Mouse (Mus musculus): ENCODE results near the gene Naa30.
A peak's percentile ranks its signal among the peaks of the same experiment; 100 is the strongest.
"Not testable (repeated sequence)": the region's sequence is repeated elsewhere in the genome, so short reads cannot be mapped to it uniquely, and the experiment has no call there.

The Naa30 gene

DNA sequence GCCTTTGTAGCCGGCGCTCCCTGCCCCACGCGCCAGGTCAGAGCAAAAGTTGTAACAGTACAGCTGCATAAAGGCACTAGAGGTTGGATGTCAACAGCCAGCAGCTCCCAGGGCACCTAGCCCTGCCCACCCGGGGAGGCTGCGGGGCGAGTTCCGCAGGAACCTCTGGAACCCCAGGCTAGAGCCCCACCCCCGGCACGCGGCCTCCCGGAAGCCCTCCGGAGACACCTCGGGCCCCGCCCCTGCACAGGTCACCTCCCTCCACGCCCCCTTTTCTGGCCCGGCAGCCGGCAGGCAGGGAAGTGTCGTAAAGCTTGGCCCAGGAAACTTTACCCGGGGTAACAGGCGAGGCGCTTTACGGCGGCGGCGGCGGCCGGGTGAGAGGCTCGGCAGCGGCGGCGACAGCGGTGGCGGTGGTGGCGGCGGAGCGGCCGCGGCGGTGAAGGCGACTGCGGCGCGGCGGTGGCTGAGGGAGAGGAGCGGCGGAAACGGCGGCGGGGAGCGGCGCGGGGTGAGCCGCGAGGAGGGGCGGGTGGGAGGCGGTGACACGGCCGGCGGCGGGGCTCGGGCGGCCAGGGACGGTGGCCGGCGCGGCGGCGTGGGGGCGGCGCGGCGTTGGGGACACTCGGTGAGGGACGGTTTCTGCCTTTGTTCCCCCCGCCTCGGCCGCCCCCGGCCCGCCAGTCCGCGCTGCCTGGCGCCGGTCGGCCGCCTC lies at the start of gene Naa30:
TSS of gene Naa30 (plus strand) at position 360 of the 715 bp plus-strand sequence.
- DNase-seq = peak; percentile 96 to 97

DNA sequence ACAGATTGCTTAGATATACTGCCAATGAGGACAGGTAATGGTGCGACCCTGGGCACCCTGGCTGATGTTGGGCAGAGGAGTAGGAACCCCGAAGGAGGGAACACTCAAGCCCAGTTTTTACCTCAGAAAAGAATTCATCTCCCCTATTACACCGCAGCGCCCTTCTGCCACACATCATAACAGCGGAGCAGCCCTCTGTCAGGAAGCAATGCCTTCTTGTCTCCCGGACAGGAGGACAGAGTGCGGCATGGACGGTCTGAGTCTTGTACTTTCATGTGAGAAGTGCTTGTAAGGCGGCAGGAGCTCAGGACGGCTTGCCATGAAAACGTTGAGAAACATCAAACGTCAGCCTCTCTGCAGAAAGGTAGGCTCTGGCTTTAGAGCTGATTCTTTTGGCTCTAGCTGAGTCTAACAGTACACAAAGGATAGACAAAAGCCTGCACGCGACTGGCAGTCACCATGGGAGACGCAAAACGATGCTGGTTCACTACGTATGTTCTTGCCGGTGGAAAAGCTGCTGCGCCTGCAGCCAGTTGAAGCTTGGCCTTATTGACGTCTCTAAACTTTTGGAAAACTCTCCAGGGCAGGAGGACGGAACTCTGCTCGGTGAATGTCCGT lies 44.8 kb upstream of the Naa30 start:
- no peak for DNase-seq

DNA sequence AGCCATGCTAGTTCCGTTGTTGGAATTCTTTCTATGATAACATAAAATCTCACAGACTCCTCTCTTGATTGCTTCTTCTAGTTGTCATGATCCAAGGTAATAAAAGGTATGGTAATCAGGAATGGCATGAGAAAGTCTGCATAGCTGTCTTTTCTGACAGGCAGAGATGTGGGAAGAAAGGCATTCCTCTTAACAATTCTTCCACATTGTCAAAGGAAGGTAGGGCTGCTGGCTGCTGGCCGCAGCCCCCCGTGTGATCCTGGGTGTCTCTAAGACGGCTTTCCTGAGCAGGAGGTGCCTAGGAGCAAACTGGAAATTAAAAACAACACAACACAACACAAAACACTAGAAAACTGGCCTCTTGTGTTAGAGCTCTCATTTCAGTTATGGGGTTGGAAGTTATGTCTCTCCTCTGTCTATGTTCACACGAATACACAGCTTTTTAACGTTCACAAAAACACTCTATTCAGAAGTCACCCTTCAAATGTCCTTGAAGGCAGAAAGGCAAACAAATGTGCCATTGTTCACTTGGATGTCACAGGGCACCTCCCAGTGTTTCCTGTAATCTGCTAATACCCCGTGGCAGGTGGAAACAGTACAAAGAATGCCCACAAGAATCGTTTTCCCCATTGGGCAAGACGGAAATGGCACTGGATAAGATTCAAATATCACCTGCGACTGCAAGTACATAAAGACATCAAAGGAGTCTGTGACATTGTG lies 43.3 kb upstream of the Naa30 start:
- DNase-seq = no peak

DNA sequence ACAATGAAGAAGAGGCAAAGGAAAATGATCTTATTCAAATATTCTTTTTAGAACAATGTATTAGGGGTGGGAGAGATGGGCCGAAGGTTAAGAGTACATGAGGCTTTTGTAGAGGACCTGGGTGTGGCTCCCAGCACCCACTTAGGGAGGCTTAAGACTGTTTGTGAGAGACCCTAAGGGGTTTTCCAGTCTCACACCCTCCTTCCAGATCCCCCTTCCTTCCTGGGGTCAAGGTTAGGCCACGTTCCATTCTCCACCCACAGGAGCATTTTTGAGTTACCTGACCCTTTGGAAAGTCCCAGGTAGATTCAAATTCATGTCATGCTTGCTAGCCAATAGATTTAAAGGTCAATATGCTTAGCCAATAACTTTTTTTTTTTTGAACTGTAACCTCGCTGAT lies 39.6 kb upstream of the Naa30 start:
- DNase-seq = no peak

DNA sequence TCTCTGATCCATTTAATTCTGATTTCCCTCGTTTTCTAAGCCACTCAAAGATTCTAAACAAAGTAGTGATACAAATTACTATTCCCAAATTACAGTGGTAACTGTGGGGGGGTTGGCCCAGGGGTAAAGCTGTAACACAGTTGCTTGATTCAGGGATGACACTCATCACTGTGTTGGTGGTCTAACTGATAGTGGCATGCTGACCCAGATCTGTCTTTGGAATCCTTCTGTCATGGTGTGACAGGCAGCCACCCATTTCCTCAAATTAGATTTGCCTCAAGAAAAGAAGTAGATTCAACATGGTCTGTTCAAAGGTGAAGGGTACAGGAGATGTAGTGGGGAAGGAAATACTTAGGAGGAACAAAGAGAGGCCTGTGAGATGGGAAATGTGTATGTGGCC lies 33.9 kb upstream of the Naa30 start:
- no peak for DNase-seq

DNA sequence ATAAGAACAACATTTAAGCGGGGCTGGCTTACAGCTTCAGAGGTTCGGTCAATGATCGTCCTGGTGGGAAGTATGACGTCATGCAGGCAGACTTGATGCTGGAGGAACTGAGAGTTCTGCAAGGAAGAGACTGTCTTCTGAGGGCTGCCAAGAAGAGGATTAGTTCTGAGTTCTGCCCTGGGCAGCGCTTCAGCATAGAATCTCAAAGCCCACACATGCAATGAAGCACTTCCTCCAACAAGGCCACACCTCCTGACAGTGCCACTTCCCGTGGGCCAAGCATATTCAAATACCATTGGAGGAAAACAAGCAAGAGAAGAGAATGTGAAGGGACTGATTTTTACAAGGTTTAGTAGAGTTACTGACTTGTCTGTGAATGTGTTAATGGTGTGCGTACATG lies 31.3 kb upstream of the Naa30 start:
- DNase-seq = no peak

DNA sequence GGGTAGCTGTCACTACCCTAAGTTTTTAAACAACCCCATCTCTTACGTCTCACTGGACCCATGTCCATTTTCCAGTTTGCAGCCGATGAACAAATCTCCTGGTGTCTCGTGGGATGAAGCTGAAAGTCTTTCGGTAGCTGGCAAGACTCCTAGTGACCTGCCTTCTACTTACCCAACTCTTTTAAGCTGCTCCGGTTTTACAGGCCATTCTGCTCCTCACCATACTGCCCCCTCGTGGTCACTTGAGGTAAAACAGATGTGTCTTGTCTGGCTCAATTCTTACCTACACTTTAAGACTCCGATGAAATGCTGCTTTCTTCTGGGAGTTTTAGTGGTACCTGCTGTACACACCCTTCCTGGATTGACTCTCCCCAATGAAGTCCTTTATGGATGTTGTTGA lies 18.2 kb upstream of the Naa30 start:
- peak; percentile 85 to 87 for DNase-seq

DNA sequence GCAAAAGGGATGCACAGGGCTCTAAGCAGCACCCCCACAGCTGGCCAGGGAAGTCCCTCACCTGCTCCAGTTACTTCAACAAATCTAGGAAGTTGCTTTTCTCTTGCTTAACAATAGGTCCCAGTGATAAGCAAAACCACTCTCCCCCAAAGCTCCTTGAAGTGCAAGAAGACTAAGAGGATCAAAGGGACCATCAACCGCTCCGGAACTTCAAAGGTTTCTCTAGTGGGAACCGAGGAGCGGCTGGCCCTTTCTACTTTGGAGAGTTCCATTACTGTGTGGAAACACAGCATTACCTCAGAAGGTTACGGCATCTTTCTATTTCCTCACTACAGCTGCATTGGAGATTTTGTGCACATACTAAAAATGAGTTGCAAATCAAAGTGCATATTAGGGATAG lies 16.5 kb upstream of the Naa30 start:
- DNase-seq = no peak

DNA sequence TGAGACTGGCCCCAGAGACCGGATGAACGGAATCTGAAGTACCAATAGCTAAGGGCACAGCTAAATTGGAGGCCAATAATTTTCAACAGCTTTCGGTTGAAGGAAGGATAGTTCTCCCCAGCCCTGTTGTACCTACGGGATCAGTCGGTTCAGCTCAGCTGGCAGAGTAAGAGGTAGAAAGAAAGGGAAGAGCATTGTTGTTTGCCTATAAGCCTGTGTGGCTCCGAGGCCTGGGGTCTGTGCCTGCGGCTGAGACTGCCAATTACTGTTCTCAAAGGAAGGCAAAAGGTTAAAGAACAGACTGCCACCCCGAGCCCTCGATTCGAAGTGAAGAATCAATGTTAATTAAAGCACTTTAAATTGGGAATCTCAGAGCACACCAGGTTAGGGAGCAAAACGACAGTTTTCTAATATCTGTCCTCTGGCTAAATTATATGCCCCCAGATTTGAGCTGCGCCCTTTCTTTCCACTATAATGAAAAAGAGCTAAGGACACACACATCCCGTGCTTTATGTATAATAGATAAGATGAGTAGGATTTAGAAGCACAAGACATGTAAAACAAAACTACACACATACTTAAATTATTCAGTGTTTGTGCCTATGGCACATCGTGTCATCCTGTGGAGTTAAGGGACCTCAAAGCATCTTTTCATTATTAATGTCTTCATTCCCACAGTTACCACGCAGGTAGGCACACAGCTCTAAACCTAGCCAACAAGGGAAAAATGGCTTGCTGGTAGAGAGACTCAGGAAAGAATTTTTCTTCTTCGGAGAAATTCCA lies 13.7 kb upstream of the Naa30 start:
- DNase-seq = no peak

DNA sequence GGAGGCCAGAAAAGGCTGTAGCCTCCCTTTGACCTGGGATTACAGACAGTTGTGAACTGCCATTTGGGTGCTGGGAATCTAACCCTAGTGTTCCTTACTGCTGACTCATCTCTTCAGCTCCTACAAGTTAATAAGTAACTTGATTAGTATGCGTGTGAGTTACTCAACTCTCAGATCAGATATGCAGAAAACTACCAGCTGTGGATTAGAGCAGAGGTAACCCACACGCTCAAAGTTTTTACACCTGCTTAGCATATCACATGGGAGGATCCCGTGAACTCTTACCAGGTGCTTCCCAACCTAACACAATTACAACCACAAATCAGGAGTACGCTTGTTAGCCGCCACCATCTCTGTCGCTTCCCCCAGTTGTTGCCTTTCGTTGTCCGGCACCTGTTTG lies 740 bp upstream of the Naa30 start:
- DNase-seq = no peak

DNA sequence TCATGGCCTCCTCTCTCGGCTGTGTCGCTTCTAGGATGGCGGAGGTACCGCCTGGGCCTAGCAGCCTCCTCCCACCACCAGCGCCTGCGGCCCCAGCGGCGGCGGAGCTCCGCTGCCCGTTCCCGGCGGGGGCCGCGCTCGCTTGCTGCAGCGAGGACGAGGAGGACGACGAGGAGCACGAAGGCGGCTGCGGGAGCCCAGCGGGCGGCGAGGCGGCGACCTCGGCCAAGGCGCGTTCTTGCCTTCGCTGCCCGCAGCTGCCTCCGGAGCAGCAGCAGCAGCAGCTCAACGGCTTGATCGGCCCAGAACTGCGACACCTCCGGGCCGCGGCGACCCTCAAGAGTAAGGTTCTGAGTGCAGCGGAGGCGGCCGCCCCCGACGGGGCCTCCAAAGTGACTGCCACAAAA lies 559 bp downstream of the Naa30 start:
- peak; percentile 64 to 71 for DNase-seq

DNA sequence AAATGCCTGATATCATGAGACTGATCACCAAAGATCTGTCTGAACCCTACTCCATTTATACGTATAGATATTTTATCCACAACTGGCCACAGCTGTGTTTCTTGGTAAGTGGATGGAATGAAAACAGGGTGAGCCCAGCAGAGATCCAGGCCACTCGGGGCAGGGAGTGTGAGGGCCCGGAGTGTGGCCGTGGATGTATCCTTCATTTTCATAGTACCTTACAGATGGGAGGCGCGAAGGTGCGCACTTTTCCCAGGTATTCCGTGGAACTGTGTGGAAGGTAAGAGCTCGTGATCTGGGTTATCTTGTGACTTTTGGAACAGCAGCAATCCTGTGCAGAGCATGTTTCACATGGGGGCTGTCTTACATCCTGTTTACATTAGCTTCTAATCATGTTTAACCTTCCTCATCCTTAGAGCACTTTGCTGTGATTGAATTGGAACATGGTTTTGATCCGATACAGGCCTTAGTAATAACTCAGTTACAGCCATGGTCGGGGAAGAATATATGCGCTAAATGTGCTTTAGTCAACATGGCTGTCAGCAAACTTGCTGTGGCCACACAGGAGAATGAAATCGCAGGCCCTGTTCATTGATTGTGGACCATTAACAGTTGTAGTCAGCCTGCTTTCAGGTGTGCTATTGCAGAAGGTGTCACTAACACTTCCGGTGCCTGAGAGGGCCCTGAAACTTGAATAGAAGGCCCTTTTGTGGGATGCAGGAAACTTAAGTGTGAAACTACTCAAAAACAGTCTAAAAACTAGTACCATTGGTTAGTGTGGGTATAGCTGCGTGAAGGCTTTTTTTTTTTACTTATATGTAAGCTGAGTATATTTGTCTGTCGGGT lies 1.5 kb downstream of the Naa30 start:
- DNase-seq = no peak

DNA sequence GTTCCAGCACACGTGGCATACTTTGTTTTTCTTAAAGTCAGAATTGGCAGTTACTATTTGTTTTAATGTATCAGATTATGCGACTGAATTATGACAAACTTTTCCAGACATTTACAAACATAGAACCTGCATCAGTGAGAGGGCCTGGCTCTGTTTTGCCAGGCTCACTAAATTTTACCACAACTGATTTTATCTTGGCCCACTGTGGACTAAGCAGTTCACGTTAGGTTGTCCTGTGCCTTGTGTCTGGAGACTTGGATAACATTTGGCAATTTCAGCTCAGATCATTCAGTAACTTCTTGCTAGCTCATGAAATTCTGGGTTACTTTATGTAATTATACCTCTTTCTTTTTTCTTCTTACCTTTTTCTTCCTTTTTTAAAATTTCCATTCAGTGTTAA lies 7.7 kb downstream of the Naa30 start:
- DNase-seq = no peak

DNA sequence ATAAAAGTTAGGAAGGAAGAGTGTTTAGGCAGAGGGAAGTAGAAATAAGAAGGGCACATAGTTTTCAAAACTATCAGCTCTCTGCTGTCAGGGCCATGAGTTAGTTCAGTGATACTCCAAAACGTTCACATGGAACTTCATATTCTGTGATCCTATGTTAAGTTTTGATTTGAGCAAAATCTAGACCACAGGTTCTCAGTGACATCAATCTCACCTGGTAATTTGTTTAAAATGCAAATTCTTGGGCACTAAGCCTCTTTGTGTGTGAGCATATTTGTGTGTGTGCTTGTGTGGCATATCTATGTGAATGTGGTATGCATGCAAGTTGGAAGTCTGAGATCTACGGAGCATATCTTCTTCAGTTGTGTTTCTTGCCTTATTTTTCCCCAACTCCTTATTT lies 14.2 kb downstream of the Naa30 start:
- DNase-seq = no peak

DNA sequence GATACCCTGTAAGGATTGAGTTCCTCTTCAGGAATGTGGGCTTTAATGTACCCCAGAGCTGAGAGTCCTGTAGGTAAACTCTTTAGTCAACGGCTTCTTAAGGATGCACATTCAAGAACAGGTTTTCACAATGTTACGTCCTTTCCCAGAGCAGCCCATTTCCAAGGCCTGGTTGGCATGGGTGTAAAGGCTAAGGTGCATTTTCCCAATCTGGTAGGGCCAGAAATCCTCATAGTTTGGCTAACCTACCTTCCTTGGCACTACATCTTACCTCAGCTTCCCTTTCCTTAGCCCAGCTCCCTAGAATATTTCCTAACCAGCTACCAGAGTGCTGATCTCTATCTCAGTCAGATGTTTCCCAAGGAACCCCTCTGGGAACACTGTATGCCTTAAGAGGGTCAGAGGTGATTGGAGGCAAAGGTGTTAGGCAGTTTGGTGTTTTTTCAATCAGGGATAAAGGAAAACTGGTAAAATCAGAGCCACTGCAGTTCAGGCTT lies 25.1 kb downstream of the Naa30 start:
- no peak for DNase-seq

DNA sequence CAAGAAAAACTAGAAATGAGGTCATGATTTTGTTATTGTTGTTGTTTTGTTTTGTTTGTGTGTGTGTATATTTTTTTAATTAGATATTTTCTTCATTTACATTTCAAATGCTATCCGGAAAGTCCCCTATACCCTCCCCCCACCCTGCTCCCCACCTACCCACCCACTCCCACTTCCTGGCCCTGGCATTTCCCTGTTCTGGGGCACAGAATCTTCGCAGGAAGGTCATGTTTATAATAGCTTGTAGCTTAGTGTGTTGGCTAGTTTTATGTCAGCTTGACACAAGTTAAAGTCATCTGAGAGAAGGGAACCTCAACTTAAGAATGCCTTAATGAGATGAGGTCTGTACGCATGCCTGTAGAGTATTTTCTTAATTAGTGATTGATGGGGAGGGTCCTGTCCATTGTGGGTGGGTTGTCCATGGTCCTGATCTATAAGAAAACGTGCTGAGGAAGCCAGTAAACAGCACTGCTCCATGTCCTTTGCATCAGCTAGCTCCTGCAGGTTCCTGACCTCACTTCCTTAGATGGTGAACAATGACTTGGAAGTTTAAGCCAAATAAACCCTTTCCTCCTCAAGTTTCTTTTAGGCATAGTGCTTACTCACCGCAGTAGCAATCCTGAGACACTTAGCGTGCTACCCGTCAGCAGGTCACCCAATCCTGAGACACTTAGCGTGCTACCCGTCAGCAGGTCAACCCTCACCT lies 29.2 kb downstream of the Naa30 start:
- DNase-seq = no peak

DNA sequence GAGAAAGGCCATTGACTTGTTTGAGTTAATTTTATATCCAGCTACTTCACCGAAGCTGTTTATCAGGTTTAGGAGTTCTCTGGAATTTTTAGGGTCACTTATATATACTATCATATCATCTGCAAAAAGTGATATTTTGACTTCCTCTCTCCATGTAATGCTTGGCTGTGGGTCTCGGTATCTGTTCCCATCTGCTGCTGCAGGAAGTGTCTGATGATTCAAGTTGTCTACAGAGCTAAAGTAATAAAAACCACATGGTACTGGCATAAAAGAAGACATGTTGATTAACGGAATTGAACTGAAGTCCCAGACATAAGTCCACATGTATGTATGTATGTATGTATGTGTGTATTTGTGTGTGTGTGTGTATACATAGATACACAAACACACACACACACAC lies 38.2 kb downstream of the Naa30 start:
- DNase-seq = not testable (repeated sequence)

DNA sequence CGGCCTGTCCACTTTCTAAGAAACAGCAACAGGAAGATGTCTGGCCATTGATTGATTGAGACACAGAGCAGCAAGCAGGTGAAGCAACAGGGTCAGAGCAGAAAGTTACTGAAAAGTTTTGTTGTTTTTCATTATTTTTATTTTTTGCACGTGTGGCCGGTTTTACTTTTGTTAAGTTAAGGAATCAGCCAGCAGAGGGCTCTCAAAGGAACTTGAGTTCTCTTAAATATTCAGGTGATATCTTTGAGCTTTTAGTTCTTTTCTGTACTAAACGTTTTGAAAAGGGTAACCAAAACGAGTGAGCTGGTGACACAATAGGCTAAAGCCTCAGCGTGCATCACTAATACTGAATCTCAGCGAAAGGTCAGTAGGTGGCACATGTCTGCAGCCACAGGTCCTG lies 46.7 kb downstream of the Naa30 start:
- DNase-seq = peak; percentile 35 to 38

DNA sequence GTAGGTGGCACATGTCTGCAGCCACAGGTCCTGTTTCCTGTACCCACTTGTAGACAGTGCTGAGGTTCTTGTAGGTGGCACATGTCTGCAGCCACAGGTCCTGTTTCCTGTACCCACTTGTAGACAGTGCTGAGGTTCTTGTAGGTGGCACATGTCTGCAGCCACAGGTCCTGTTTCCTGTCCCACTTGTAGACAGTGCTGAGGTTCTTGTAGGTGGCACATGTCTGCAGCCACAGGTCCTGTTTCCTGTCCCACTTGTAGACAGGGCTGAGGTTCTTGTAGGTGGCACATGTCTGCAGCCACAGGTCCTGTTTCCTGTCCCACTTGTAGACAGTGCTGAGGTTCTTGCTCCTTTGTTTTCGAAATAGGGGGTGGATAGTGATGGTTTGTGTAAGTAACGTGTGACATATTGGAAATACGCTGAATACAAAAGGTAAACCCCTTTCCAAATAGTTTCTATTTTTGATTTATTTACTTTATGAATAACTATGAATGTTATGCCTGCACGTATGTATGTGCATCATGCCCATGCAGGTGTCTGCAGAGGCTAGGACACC lies 47.5 kb downstream of the Naa30 start:
- peak; percentile 40 to 46 for DNase-seq

DNA sequence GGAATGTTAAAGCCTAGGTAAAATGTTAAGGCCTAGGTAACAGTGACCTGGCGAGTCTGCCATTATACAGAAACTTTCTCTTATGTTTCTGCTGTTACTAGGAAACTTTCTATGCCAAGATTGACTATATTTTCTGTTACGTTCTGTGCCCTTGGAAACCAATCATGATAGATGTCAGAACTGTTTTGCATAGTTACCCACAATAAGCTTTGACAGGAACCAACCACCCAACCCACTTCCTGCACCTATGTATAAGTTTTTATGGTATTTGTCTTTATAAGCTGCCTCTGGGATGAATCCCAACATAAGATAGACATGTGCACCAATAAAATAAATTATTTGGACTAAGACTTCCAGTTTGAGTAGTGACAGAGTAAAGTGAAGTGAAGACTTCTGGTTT lies 49.7 kb downstream of the Naa30 start:
- DNase-seq = peak; percentile 34 to 45

DNA sequence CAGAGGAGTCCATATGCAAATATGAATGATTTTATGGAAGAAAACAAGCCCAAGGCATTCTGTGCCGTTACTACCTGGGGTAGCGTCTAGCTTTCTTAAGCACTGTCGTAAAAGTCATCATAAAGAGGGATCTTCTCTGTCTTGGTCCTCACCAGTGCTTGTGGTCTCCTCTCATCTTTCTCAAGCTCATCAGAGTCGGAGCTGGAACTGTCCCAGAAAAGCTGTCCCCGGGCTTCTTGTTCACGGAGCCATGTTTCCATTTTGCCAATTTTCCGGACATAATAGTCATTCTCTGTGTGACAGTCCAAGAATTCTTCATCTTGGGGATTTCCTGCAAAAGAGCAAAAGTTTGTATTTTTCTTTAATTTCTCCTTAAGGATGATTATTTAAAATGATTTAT lies 54.4 kb downstream of the Naa30 start:
- no peak for DNase-seq

All from B cell, adult 2 months (primary cell).